Mouse (Mus musculus) midbrain, postnatal 0 days (tissue): ENCODE measurements around the gene Cbx2. TPM values are rescaled to one million over a fixed set of nuclear protein-coding genes. Genes with fewer than 3 reads are reported as not detected.

ENCODE experiments used
- ATAC-seq: fragments of 200-750 bp; cut with Nextera tagmentation; 2 replicates; pipeline ENCODE4 v1.8.0; 2017; ENCODE audit warnings: moderate number of reproducible peaks, mild to moderate bottlenecking, moderate TSS enrichment, moderate library complexity; ENCODE audit not compliant: low FRiP score
- DNase-seq: peaks from one replicate; pipeline ENCODE4 v3.0.0-alpha.2; 2015; ENCODE audit warnings: low spot score
- H3K27ac ChIP-seq: fragments of 300-500 bp; sonication (generic); 2 replicates; pipeline ENCODE4 v1.5.1; 2014; ENCODE audit warnings: low read depth, mild to moderate bottlenecking, low read length, mixed read lengths
- H3K27me3 ChIP-seq: fragments of 300-500 bp; sonication (generic); 2 replicates; pipeline ENCODE4 v1.6.1; 2014; ENCODE audit warnings: low read length, control low read depth, mixed read lengths; ENCODE audit not compliant: insufficient read depth
- H3K36me3 ChIP-seq: fragments of 300-500 bp; sonication (generic); 2 replicates; pipeline ENCODE4 v1.6.1; 2014; ENCODE audit warnings: low read length, control low read depth, mixed read lengths; ENCODE audit not compliant: insufficient read depth
- H3K4me1 ChIP-seq: fragments of 300-500 bp; sonication (generic); 2 replicates; pipeline ENCODE4 v1.6.1; 2014; ENCODE audit warnings: mild to moderate bottlenecking, control low read depth, antibody characterized with exemption, low read length, mixed read lengths; ENCODE audit not compliant: insufficient read depth
- H3K4me2 ChIP-seq: fragments of 300-500 bp; sonication (generic); 2 replicates; pipeline ENCODE4 v1.6.1; 2014; ENCODE audit warnings: low read depth, mild to moderate bottlenecking, low read length, mixed read lengths; ENCODE audit not compliant: poor library complexity, severe bottlenecking
- H3K4me3 ChIP-seq: fragments of 300-500 bp; sonication (generic); 2 replicates; pipeline ENCODE4 v1.5.1; 2014; ENCODE audit warnings: low read depth, mild to moderate bottlenecking, low read length, moderate library complexity
- H3K9ac ChIP-seq: fragments of 300-500 bp; sonication (generic); replicated peaks from 2 replicates; pipeline ENCODE4 v1.6.1; 2014; ENCODE audit warnings: mild to moderate bottlenecking, low read length, moderate library complexity, mixed read lengths; ENCODE audit not compliant: poor library complexity, severe bottlenecking
- H3K9me3 ChIP-seq: fragments of 300-500 bp; sonication (generic); 2 replicates; pipeline ENCODE4 v1.6.1; 2016; ENCODE audit warnings: low read length, control low read depth
- CTCF ChIP-seq: IDR thresholded peaks from 2 replicates; pipeline ENCODE4 v1.5.1; 2016; ENCODE audit warnings: antibody characterized with exemption, mild to moderate bottlenecking
- WGBS: fragments of 180-500 bp; shearing (Covaris S2); extraction: QIAGEN DNeasy Blood & Tissue Kit; methylation state at CpG from one replicate; pipeline ENCODE4 v1.1.7; 2014; 5-methylcytosine and 5-hydroxymethylcytosine counted together
- polyA plus RNA-seq: library from polyadenylated mRNA; unstranded; fragments of >200 nt; fragmentation: Nextera tagmentation; extraction: Ambion mirVana; gene quantifications from 2 replicates; pipeline ENCODE4 v1.2.1, GENCODE M21; 2015
- total RNA-seq: library from RNA; depleted of rRNA; stranded (reverse); fragments of >200 nt; gene quantifications from 2 replicates; pipeline ENCODE4 v1.2.3, GENCODE M21; 2014

Cbx2 gene
- total and polyA plus RNA-seq, 2 experiments from 2014 or later, result 6.7 to 10.6 TPM

DNA sequence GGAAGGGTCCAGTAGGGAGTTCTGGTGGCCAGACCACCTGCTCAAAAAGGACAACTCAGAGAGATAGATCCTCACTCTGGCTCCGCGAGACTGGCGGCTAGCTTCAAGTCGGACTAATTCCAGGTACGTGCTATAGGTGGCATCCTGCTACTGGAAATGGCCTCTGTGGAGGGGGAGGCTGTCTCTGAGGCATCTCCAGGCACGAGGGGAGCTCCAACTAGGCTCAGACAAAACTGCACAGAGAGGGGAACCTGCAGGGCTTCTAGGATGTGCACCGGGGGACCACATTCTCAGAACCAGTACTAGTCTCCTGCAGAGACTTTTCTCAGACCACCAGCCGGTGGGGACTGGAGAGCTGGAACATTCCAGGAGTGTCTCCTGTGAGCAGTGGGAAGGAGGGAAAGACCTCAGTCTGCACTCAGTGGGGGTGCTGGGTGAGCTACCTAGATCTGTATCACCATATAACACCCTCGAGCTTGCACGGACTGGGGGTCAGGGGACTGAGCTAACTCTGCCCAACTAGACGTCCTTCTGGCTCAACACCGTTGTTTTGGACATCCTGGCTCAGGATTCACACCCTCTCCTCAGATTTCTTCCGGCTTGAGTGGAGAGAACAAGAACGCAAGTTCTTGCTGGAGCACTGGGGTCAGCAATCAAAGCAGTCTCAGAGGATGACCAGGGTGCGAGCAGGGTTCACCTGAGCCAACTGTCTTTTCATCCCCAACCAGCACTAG lies 29.3 kb downstream of the Cbx2 start:
- peak overlapping the region; percentile 98; the same call in 1 of the 2 replicates for H3K4me2 ChIP-seq
- ATAC-seq (no peak), DNase-seq (peak; percentile 79)
- peaks cover 25% of the 10 kb centered on the region for H3K4me1 ChIP-seq
- H3K9me3 ChIP-seq, result no peaks in the 10 kb centered on the region
- TF ChIP-seq CTCF, result peak; percentile 84
- H3K4me3 ChIP-seq, result no peak overlapping the region
- WGBS, result 5% methylated on average over 15 of the region's 15 CpGs
- peak overlapping the region; percentile 54; the same call in 1 of the 2 replicates for H3K9ac ChIP-seq
- H3K27me3 ChIP-seq, result peaks cover 27% of the 10 kb centered on the region
- H3K36me3 ChIP-seq, result no peaks in the 10 kb centered on the region
- peak overlapping the region; percentile 92; the same call in 1 of the 2 replicates for H3K27ac ChIP-seq

DNA sequence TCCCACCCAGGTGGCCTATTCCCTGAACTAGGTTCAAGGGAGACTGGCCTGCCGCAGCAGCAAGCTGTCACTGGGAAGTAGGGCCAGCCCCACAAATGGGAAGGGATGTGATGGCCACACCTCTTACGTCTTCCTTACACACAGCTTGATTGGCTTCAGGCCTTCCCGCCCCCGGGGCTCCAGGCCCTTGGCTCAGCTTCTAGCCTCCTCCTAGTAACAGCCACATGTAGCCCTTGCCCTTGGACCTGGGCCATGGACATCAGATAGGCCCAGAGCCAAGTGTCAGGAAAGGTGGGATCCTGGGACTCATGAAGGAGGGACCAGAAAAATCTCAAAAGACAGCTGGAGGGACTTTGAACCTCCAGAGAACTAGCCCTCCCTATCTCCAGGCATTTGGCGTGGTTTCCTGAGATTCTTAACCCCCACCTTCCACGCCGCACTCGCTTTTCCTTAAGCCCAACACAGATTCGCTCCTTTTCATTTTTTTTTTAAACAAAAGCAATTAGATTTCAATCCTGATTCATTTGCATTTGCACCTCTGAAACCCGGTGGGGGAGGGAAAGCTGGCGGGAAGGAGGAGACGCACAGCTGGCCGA lies 30.0 kb downstream of the Cbx2 start:
- H3K27me3 ChIP-seq, result peaks cover 25% of the 10 kb centered on the region

DNA sequence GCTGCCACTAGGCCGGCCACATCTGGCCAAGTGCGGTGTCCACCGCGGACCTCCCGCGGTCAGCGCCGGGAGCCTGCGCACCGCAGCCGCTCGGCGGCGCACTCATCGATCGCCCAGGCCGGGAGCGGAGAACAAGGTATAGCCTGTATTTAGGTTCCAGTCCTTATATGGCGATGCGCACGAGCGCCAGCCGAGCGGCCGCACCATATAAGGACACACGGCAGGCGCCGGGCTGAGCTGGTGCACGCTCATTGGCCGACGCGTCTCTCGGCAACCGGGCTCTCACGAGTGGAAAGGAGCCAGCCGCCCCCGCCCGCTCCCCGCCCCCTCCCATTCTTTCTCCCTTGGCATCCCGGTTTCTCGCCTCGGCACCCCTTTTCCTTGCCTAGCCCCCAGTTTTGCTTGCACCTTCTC lies 30.5 kb downstream of the Cbx2 start:
- DNase-seq (peak; percentile 97), ATAC-seq (peak; percentile 91)
- peak overlapping the region; percentile 92 for H3K27ac ChIP-seq
- H3K9me3 ChIP-seq, result no peaks in the 10 kb centered on the region
- H3K4me1 ChIP-seq, result peaks cover 37% of the 10 kb centered on the region
- H3K4me2 ChIP-seq, result peak overlapping the region; percentile 98
- H3K4me3 ChIP-seq, result peak overlapping the region; percentile 43
- H3K36me3 ChIP-seq, result no peaks in the 10 kb centered on the region
- peak overlapping the region; percentile 70 for H3K9ac ChIP-seq
- peak; percentile 62 for TF ChIP-seq CTCF
- H3K27me3 ChIP-seq, result peaks cover 25% of the 10 kb centered on the region
- under 1% methylated on average over 40 of the region's 42 CpGs for WGBS

More for the DNA sequence above, 30.0 kb downstream of the Cbx2 start:
- TF ChIP-seq CTCF, result no peak
- Histone ChIP-seq H3K4me2 (peak overlapping the region; percentile 98), H3K9ac (peak overlapping the region; percentile 54; the same call in 1 of the 2 replicates), H3K4me3 (peak overlapping the region; percentile 43), H3K36me3 (no peaks in the 10 kb centered on the region), H3K4me1 (peaks cover 32% of the 10 kb centered on the region), H3K9me3 (no peaks in the 10 kb centered on the region), H3K27ac (peak overlapping the region; percentile 92)
- DNase-seq (no peak), ATAC-seq (no peak)
- 2% methylated on average over 13 of the region's 13 CpGs for WGBS

DNA sequence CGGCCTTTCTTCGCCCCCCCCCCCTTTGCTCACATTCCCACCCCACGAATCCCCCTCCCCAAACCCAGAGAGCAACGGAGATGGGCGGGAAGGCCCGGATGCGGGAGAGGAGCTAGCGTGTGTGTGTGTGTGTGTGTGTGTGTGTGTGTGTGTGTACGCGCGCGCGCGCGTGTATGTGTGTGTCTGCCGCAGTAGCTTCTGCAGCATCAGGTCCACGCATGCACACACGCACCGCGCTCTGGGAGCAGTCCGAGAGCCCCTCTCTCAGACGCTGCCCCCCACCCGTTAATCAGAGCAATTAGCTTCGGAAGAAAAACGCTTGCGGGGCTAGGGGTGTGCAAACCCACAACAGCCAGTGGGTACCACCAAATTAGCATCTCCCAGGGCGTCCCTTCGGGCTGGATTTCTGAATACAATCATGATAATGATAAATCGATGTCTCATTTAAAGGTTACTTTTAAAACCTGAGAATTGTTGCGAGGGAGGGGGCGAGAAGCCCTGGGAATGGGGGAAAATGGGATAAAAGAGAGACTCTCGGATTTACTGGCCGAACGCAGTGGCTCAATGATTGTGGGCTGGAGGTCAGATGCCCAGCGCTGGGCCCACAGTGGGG lies 31.1 kb downstream of the Cbx2 start:
- under 1% methylated on average over 32 of the region's 35 CpGs for WGBS
- peaks cover 28% of the 10 kb centered on the region for H3K27me3 ChIP-seq

DNA sequence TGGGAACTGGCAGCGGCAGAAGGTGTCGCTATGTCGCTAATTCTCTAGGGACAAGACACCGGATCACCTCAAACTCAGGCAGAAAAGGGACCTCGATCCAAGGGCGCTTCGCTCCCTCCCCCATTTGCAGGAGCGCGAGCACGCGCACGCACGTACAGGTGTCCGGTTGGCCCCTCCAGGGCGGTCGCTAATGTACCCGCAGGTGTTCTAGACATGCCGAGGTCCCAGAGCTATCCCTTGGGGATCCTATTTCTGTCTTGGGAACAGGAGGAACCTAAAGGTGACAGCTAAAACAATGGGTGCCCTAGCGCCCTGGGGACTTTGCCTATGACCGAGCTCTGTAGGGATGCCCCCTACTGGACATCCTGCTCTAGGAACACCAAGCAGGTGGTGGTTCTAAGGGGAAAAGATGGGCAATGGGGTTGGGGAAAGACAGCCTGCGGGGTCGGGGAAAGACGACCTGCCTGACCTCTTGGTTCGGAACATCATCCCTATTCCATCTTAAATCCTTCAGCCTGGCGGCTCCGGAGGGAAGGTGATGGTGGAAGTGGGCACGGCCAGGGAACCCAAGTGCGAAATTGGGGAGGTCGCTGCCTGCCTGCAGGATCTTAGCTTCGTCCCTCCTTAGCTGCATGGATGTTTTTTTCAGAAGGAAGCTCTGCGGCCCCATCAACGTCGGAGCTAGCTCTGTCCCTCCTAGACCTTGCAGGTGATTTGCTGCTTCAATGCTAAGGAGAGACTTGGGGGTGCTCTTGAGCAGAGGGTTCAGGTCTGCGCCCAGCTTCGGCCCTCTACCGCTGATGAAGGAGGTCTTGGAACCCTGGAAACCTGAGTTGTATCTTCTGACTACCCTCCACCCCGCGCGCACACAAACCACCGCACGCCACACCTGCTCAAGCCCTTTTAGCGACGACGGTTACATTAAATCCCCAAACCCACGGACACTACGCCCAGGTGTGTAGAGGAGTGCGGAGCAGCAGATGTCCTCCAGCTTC lies 31.9 kb downstream of the Cbx2 start:
- Histone ChIP-seq H3K27me3 (peaks cover 28% of the 10 kb centered on the region), H3K36me3 (no peaks in the 10 kb centered on the region), H3K9me3 (no peaks in the 10 kb centered on the region), H3K4me1 (peaks cover 44% of the 10 kb centered on the region), H3K4me2 (peak overlapping the region; percentile 98), H3K27ac (peak overlapping the region; percentile 92), H3K9ac (peak overlapping the region; percentile 70), H3K4me3 (peak overlapping the region; percentile 43)
- no peak for ATAC-seq
- WGBS, result 2% methylated on average over 47 of the region's 47 CpGs
- peak; percentile 62 for DNase-seq
- TF ChIP-seq CTCF, result peak; percentile 72

More for the DNA sequence above, 31.1 kb downstream of the Cbx2 start:
- peak overlapping the region; percentile 92 for H3K27ac ChIP-seq
- DNase-seq (peak; percentile 89), ATAC-seq (peak; percentile 67)
- H3K9me3 ChIP-seq, result no peaks in the 10 kb centered on the region
- peak overlapping the region; percentile 98 for H3K4me2 ChIP-seq
- no peak for TF ChIP-seq CTCF
- H3K9ac ChIP-seq, result peak overlapping the region; percentile 70
- no peaks in the 10 kb centered on the region for H3K36me3 ChIP-seq
- H3K4me3 ChIP-seq, result peak overlapping the region; percentile 43
- peaks cover 43% of the 10 kb centered on the region for H3K4me1 ChIP-seq
